Comparison of ENCODE assay signal across 8 mouse cellular contexts in the genomic region with DNA sequence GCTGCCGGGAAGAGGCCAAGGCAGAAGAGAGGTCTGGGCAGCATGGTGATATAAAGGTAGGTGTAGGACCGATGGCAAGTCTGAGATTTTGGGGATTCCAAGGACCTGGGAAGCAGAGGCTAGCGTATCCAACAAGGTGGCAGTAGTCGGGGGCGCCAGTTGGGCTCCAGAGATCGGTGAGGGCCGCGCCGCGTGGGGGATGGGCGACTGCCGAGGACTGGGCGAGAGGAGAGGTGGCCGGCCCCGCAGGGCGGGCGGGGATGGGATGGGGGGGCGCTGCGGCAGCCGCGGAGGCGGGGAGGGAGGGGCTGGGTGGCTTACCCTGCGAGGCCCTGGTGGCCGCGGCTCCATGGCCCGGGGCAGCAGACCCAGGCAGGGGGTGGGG. TPM values are rescaled to one million over a fixed set of nuclear protein-coding genes. Genes with fewer than 3 reads are reported as not detected.
DNase-seq lines count a peak whose midpoint lies in the region; ATAC-seq and TF ChIP-seq lines count a peak whose summit lies in the region.

No protein-coding gene starts in this region.

- H3K4me2 ChIP-seq in forebrain, embryonic 12.5 days = peak overlapping the region; percentile 80
- peak overlapping the region; percentile 100 for H3K4me2 ChIP-seq in myocyte (ENCODE audit: low read depth)

- intact Hi-C loops in left cerebral cortex, postnatal 4 days (cut with DNase I) = no loop called here

- no peaks in the 10 kb centered on the region for H3K79me2 ChIP-seq in myocyte (ENCODE audit: control insufficient read depth, insufficient read depth)

- H3K9ac ChIP-seq in forebrain, embryonic 12.5 days = peak overlapping the region; percentile 83

- ATAC-seq in forebrain, embryonic 12.5 days (ENCODE audit: low FRiP score) = peak; percentile 81
- ATAC-seq in megakaryocyte progenitor cell, adult 5-6 weeks (replicated peaks; ENCODE audit: poor library complexity) = no peak

- H3K4me1 ChIP-seq in brown adipose tissue, adult 24 weeks (ENCODE audit: control insufficient read depth, insufficient read depth, insufficient read length, low read length) = no peaks in the 10 kb centered on the region
- peaks cover 33% of the 10 kb centered on the region for H3K4me1 ChIP-seq in forebrain, embryonic 12.5 days
- peaks cover 35% of the 10 kb centered on the region for H3K4me1 ChIP-seq in limb, embryonic 10.5 days

- peak overlapping the region; percentile 37 for H3ac ChIP-seq in myocyte (ENCODE audit: control insufficient read depth, insufficient read length)

- H3K27ac ChIP-seq in brown adipose tissue, adult 24 weeks (replicated peaks; ENCODE audit: low read depth, low read length) = no peak overlapping the region
- H3K27ac ChIP-seq in forebrain, embryonic 12.5 days = peak overlapping the region; percentile 73
- peak overlapping the region; percentile 96 for H3K27ac ChIP-seq in limb, embryonic 10.5 days

- no peaks in the 10 kb centered on the region for H3K27me3 ChIP-seq in forebrain, embryonic 12.5 days
- H3K27me3 ChIP-seq in limb, embryonic 10.5 days (ENCODE audit: low read depth, poor library complexity, severe bottlenecking) = no peaks in the 10 kb centered on the region
- H3K27me3 ChIP-seq in myocyte (ENCODE audit: control insufficient read depth, insufficient read depth, insufficient read length) = no peaks in the 10 kb centered on the region

- DNase-seq in left cerebral cortex, postnatal 4 days = peak; percentile 77
- DNase-seq in left cerebral cortex, adult 18-20 months (ENCODE audit: low spot score in 2 of 2) = no peak
- peak; percentile 84 for DNase-seq in limb, embryonic 10.5 days (ENCODE audit: low spot score)
- DNase-seq in natural killer cell, adult 2 months (ENCODE audit: low spot score in 2 of 2) = no peak

- H3K9me3 ChIP-seq in forebrain, embryonic 12.5 days = no peaks in the 10 kb centered on the region
- H3K9me3 ChIP-seq in limb, embryonic 10.5 days (replicated peaks) = no peaks in the 10 kb centered on the region

- H3K36me3 ChIP-seq in forebrain, embryonic 12.5 days (replicated peaks) = peaks cover 15% of the 10 kb centered on the region
- peaks cover 26% of the 10 kb centered on the region for H3K36me3 ChIP-seq in limb, embryonic 10.5 days
- no peaks in the 10 kb centered on the region for H3K36me3 ChIP-seq in myocyte (ENCODE audit: control insufficient read depth, insufficient read depth)

- TF ChIP-seq POLR2A in myocyte (IDR thresholded peaks at IDR 0.05; ENCODE audit: insufficient read length, low read depth) = no peak

- under 1% methylated on average over 24 of the region's 26 CpGs for WGBS in forebrain, embryonic 12.5 days
- 0% methylated on average over 23 of the region's 26 CpGs for WGBS in limb, embryonic 10.5 days

- peak overlapping the region; percentile 60 for H3K4me3 ChIP-seq in brown adipose tissue, adult 24 weeks (ENCODE audit: insufficient read depth, low read depth, low read length)
- H3K4me3 ChIP-seq in forebrain, embryonic 12.5 days (replicated peaks) = peak overlapping the region; percentile 79
- peak overlapping the region; percentile 87 for H3K4me3 ChIP-seq in limb, embryonic 10.5 days
- peak overlapping the region; percentile 41 for H3K4me3 ChIP-seq in myocyte

TF ChIP-seq in myocyte, 11 proteins besides CTCF, POLR2A, EP300 and RAD21:
- TF ChIP-seq TCF3 (IDR thresholded peaks at IDR 0.05; ENCODE audit: insufficient read length, low read depth) (no peak), MYOG (IDR thresholded peaks at IDR 0.05; ENCODE audit: control insufficient read depth in 1 of 3, insufficient read depth in 1 of 3, insufficient read length in 2 of 3, low read depth in 2 of 3) (no peak), MAX (IDR thresholded peaks at IDR 0.05; ENCODE audit: low read depth) (no peak), MYOD1 (IDR thresholded peaks at IDR 0.05; ENCODE audit: control insufficient read depth in 1 of 3, insufficient read length in 2 of 3, low read depth in 2 of 3) (no peak), E2F4 (IDR thresholded peaks at IDR 0.05; ENCODE audit: insufficient read depth) (no peak), SRF (IDR thresholded peaks at IDR 0.05; ENCODE audit: control insufficient read depth, insufficient read length, low read depth) (no peak), REST (IDR thresholded peaks at IDR 0.05; ENCODE audit: insufficient read depth, insufficient read length) (no peak), POLR2AphosphoS2 (IDR thresholded peaks at IDR 0.05; ENCODE audit: insufficient read length, low read depth) (no peak)

RNA-seq across cellular contexts. Expression of a gene that starts 12.7 kb away (rescaled TPM):
- total RNA-seq in left cerebral cortex, postnatal 4 days (2021) = under 1 TPM; 0.44 to 0.46 TPM
- 1 to 10 TPM in 1 of 2 experiments, under 1 TPM in 1; 0.42 to 1.0 TPM for total RNA-seq in left cerebral cortex, adult 18-20 months (2021)
- not detected in 2 replicates for polyA plus RNA-seq in brown adipose tissue, adult 24 weeks (2012; ENCODE audit: insufficient read depth, insufficient read length, missing spikeins)
- polyA plus RNA-seq in forebrain, embryonic 12.5 days (2016; fragmentation: Nextera tagmentation; extraction: Ambion mirVana) = 0.10 and 0.37 TPM in 2 replicates
- 0.28 and 0.30 TPM in 2 replicates for polyA plus RNA-seq in limb, embryonic 10.5 days (2016; fragmentation: Nextera tagmentation; extraction: Ambion mirVana)
- 0.05 TPM for polyA plus RNA-seq in myocyte (2012; fragmentation: generic; extraction: Trizol)
- 1.8 and 3.4 TPM in 2 replicates for total RNA-seq in megakaryocyte progenitor cell, adult 5-6 weeks (2015)
- 1.8 and 2.3 TPM in 2 replicates for total RNA-seq in megakaryocyte progenitor cell, adult 5-6 weeks (2017)

RNA-seq across cellular contexts. Expression of a gene that starts 16.8 kb away (rescaled TPM):
- 10 to 100 TPM; 47.8 to 52.7 TPM for total RNA-seq in left cerebral cortex, postnatal 4 days (2021)
- 10 to 100 TPM; 72.0 to 79.3 TPM for total RNA-seq in left cerebral cortex, adult 18-20 months (2021)
- polyA plus RNA-seq in brown adipose tissue, adult 24 weeks (2012; ENCODE audit: insufficient read depth, insufficient read length, missing spikeins) = 12.2 and 17.4 TPM in 2 replicates
- 16.1 and 16.8 TPM in 2 replicates for polyA plus RNA-seq in forebrain, embryonic 12.5 days (2016; fragmentation: Nextera tagmentation; extraction: Ambion mirVana)
- 22.1 and 22.8 TPM in 2 replicates for polyA plus RNA-seq in limb, embryonic 10.5 days (2016; fragmentation: Nextera tagmentation; extraction: Ambion mirVana)
- polyA plus RNA-seq in myocyte (2012; fragmentation: generic; extraction: Trizol) = 35.6 TPM
- total RNA-seq in megakaryocyte progenitor cell, adult 5-6 weeks (2015) = 11.5 and 12.4 TPM in 2 replicates
- 2.0 and 3.2 TPM in 2 replicates for total RNA-seq in megakaryocyte progenitor cell, adult 5-6 weeks (2017)

RNA-seq across cellular contexts. Expression of a gene that starts 43.5 kb away (rescaled TPM):
- 1 to 10 TPM; 7.4 to 7.6 TPM for total RNA-seq in left cerebral cortex, postnatal 4 days (2021)
- 1 to 10 TPM; 2.6 to 3.9 TPM for total RNA-seq in left cerebral cortex, adult 18-20 months (2021)
- polyA plus RNA-seq in brown adipose tissue, adult 24 weeks (2012; ENCODE audit: insufficient read depth, insufficient read length, missing spikeins) = 2.7 and 5.3 TPM in 2 replicates
- 16.8 and 17.3 TPM in 2 replicates for polyA plus RNA-seq in forebrain, embryonic 12.5 days (2016; fragmentation: Nextera tagmentation; extraction: Ambion mirVana)
- polyA plus RNA-seq in limb, embryonic 10.5 days (2016; fragmentation: Nextera tagmentation; extraction: Ambion mirVana) = 33.5 and 36.6 TPM in 2 replicates
- 162 TPM for polyA plus RNA-seq in myocyte (2012; fragmentation: generic; extraction: Trizol)
- 16.4 and 17.3 TPM in 2 replicates for total RNA-seq in megakaryocyte progenitor cell, adult 5-6 weeks (2015)
- 8.4 and 10.5 TPM in 2 replicates for total RNA-seq in megakaryocyte progenitor cell, adult 5-6 weeks (2017)

RNA-seq across cellular contexts. Expression of a gene that starts 50.5 kb away (rescaled TPM):
- 100 to 1,000 TPM; 105 to 107 TPM for total RNA-seq in left cerebral cortex, postnatal 4 days (2021)
- total RNA-seq in left cerebral cortex, adult 18-20 months (2021) = 10 to 100 TPM; 93.5 to 97.5 TPM
- 85.4 and 95.1 TPM in 2 replicates for polyA plus RNA-seq in brown adipose tissue, adult 24 weeks (2012; ENCODE audit: insufficient read depth, insufficient read length, missing spikeins)
- polyA plus RNA-seq in forebrain, embryonic 12.5 days (2016; fragmentation: Nextera tagmentation; extraction: Ambion mirVana) = 226 and 228 TPM in 2 replicates
- 305 and 309 TPM in 2 replicates for polyA plus RNA-seq in limb, embryonic 10.5 days (2016; fragmentation: Nextera tagmentation; extraction: Ambion mirVana)
- polyA plus RNA-seq in myocyte (2012; fragmentation: generic; extraction: Trizol) = 172 TPM
- 245 and 256 TPM in 2 replicates for total RNA-seq in megakaryocyte progenitor cell, adult 5-6 weeks (2015)
- 75.9 and 91.4 TPM in 2 replicates for total RNA-seq in megakaryocyte progenitor cell, adult 5-6 weeks (2017)

Comparison
In these comparisons a context has a peak if more than half of its experiments do, and no peak if none do; other contexts are left out.
1. DNase-seq: peak in left cerebral cortex, postnatal 4 days (single experiment) and limb, embryonic 10.5 days (single experiment); none in left cerebral cortex, adult 18-20 months (0 of 2) and natural killer cell, adult 2 months (0 of 2).
2. Peak in every context shown above with its lines, with median percentiles within 50 percentile points of each other: H3K4me3 ChIP-seq.